Mouse (Mus musculus): ENCODE data around the gene Chst11.

DNA sequence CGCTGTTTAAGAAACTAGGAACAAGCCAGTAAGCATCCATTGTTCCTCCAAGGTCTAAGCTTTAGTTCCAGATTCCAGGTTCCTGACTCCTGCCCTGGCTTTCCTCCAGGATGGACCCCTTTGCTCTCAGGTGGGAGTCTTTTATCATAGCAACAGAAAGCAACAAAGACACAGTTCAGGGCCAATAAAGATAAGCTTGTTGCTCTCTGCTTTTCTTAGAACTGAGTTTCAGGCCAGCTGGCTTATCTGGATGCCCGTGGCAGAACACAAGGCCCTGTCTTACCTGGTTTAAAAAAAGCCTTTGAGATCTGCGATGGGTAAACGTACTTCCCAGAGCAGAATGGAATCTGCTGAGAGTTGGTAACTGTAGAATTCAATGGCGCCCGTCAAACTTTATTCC, 42.4 kb downstream of the Chst11 start:
- TF ChIP-seq POLR2A (IDR thresholded peaks at IDR 0.05; ENCODE audit: borderline replicate concordance, insufficient read depth, low read length) = no peak
- no peak for TF ChIP-seq CTCF (IDR thresholded peaks at IDR 0.05; ENCODE audit: borderline replicate concordance, insufficient read depth, low read depth, low read length)
